Mouse (Mus musculus) forebrain, embryonic 14.5 days (tissue): Measurements from ENCODE around the gene Napb. TPM values are rescaled to one million over a fixed set of nuclear protein-coding genes. Genes with fewer than 3 reads are reported as not detected.
"Not testable (repeated sequence)": the region's sequence is repeated elsewhere in the genome, so short reads cannot be mapped to it uniquely, and the experiment has no call there.

Experiments
- ATAC-seq: fragments of 200-750 bp; cut with Nextera tagmentation; 2 replicates; pipeline ENCODE4 v1.8.0; 2017; ENCODE audit warnings: mild to moderate bottlenecking, moderate library complexity
- DNase-seq: peaks from one replicate; pipeline ENCODE4 v3.0.0-alpha.2; 2015; ENCODE audit warnings: low spot score
- H3K27ac ChIP-seq: fragments of 300-500 bp; sonication (generic); 2 replicates; pipeline ENCODE4 v1.5.1; 2014; ENCODE audit warnings: low read depth, mild to moderate bottlenecking, control low read depth, low read length, moderate library complexity
- H3K27me3 ChIP-seq: fragments of 300-500 bp; sonication (generic); replicated peaks from 2 replicates; pipeline ENCODE4 v1.6.1; 2014; ENCODE audit warnings: low read length, control low read depth, mixed read lengths; ENCODE audit not compliant: control insufficient read depth, insufficient read depth
- H3K36me3 ChIP-seq: fragments of 300-500 bp; sonication (generic); 2 replicates; pipeline ENCODE4 v1.6.1; 2014; ENCODE audit warnings: low read length, control low read depth; ENCODE audit not compliant: control insufficient read depth, insufficient read depth
- H3K4me1 ChIP-seq: fragments of 300-500 bp; sonication (generic); 2 replicates; pipeline ENCODE4 v1.6.1; 2014; ENCODE audit warnings: antibody characterized with exemption, low read length, control low read depth; ENCODE audit not compliant: control insufficient read depth, insufficient read depth
- H3K4me2 ChIP-seq: fragments of 300-500 bp; sonication (generic); 2 replicates; pipeline ENCODE4 v1.6.1; 2014; ENCODE audit warnings: mild to moderate bottlenecking, control low read depth, low read length
- H3K4me3 ChIP-seq: fragments of 300-500 bp; sonication (generic); 2 replicates; pipeline ENCODE4 v1.5.1; 2014; ENCODE audit warnings: low read depth, low read length, control low read depth
- H3K9ac ChIP-seq: fragments of 300-500 bp; sonication (generic); 2 replicates; pipeline ENCODE4 v1.6.1; 2014; ENCODE audit warnings: mild to moderate bottlenecking, low read length, control low read depth, moderate library complexity
- H3K9me3 ChIP-seq: fragments of 300-500 bp; sonication (generic); replicated peaks from 2 replicates; pipeline ENCODE4 v1.6.1; 2016; ENCODE audit warnings: low read length, control low read depth, mixed read lengths; ENCODE audit not compliant: control insufficient read depth
- WGBS: fragments of 180-500 bp; shearing (Covaris S2); extraction: QIAGEN DNeasy Blood & Tissue Kit; methylation state at CpG from one replicate; pipeline ENCODE4 v1.1.7; 2014; 5-methylcytosine and 5-hydroxymethylcytosine counted together
- polyA plus RNA-seq: library from polyadenylated mRNA; unstranded; fragments of >200 nt; fragmentation: Nextera tagmentation; extraction: Ambion mirVana; gene quantifications from 2 replicates; pipeline ENCODE4 v1.2.1, GENCODE M21; 2014

Napb gene
- 24.6 and 34.7 TPM in 2 replicates for polyA plus RNA-seq

DNA sequence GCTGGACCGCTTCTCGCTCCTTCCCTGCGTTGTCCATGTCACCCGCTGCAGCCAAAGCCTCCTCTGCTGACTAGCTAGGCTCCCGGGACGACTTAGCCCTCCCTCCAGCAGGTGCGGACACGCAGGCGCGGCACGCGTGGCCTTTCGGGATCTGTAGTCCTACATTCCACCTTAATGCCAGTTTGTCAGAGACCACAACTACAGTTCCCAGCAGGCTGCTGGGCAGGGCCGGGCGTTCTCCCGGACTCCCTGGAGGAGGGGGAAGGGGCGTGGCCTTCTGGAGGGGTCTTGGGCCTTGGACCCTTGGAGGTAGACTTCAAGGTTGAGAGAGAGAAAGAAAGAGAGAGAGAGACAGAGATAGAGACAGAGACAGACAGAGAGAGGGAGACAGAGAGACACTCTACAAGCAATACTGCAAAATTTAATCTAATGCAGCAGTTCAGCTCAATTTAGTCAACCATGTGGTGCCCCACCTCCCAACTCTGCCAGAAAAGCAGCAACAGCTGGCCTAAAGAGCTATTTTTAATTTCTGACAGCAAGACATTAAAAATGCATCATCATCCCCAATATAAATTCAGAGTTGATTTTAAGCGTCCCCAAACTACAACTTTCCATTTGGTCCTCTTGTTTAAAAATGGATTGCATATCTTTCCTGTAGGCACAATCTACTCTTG, at the start of gene Napb:
TSS of gene Napb (minus strand) at position 141 of the 674 bp plus-strand sequence.
- Histone ChIP-seq H3K4me3 (peak within 1 kb of the TSS; percentile 67), H3K9ac (peak within 1 kb of the TSS; percentile 85), H3K4me1 (peaks cover 6% of the 10 kb centered on the region; the same call in 1 of the 2 replicates), H3K36me3 (no peaks in the 10 kb centered on the region), H3K27me3 (no peaks in the 10 kb centered on the region), H3K9me3 (no peaks in the 10 kb centered on the region), H3K4me2 (peak within 1 kb of the TSS; percentile 86), H3K27ac (no peak within 1 kb of the TSS; the same call in 1 of the 2 replicates)
- ATAC-seq = peak; percentile 100
- 7% methylated on average over 18 of the region's 18 CpGs for WGBS
- peak; percentile 98 for DNase-seq

DNA sequence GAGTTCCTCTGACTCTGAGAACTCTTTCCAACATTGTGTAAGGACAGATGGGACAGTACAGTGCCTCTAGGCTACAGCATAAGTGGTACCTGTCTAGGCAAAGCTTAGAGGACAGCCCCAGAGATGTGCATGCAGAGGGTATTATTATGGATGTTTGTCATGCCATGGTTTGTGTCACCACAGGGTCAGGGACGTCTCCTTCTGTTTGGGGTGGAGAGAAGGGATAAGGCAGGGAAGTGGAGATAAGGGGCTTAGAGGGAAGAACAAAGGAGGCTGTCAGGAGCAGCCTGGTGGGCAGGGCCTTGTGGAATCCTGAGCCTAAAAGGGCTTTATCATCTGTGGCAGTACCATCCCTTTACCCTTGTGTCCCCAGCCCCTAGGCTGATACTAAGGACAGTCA, 49.4 kb upstream of the Napb start, which contains the start of gene 8030411F24Rik:
TSS of gene 8030411F24Rik (plus strand) at position 301 of the 400 bp plus-strand sequence.
- H3K4me1 ChIP-seq = no peaks in the 10 kb centered on the region
- no peak within 1 kb of the TSS for H3K4me2 ChIP-seq
- no peak within 1 kb of the TSS for H3K9ac ChIP-seq
- no peaks in the 10 kb centered on the region for H3K27me3 ChIP-seq
- no peaks in the 10 kb centered on the region for H3K36me3 ChIP-seq
- H3K9me3 ChIP-seq = no peaks in the 10 kb centered on the region
- 21% methylated on average over 1 of the region's 1 CpGs for WGBS
- H3K4me3 ChIP-seq = no peak within 1 kb of the TSS
- DNase-seq = no peak
- H3K27ac ChIP-seq = no peak within 1 kb of the TSS
- ATAC-seq = no peak

DNA sequence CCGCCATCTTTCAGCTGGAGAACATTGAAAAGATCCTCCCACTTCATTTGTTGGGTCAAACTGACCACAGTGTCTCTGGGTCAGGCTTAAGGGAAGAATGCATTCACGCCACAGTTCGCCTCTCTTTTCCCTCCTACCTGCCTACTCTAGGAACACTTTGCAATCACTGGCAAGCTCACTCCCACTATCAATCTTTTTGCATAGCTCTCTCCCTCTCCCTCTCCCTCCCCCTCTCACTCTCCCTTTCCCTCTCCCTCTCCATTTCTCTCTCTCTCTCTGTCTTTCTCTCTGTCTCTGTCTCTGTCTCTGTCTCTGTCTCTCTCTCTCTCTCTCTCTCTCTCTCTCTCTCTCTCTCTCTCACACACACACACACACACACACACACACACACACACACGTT, 39.1 kb upstream of the Napb start, which contains the start of gene Cst11:
TSS of gene Cst11 (minus strand) at position 101 of the 400 bp plus-strand sequence.
- not testable (repeated sequence) for ATAC-seq, H3K27ac ChIP-seq, H3K36me3 ChIP-seq, H3K9me3 ChIP-seq, H3K9ac ChIP-seq, H3K4me2 ChIP-seq, H3K4me3 ChIP-seq, H3K4me1 ChIP-seq, H3K27me3 ChIP-seq, DNase-seq
- 84% methylated on average over 4 of the region's 4 CpGs for WGBS

DNA sequence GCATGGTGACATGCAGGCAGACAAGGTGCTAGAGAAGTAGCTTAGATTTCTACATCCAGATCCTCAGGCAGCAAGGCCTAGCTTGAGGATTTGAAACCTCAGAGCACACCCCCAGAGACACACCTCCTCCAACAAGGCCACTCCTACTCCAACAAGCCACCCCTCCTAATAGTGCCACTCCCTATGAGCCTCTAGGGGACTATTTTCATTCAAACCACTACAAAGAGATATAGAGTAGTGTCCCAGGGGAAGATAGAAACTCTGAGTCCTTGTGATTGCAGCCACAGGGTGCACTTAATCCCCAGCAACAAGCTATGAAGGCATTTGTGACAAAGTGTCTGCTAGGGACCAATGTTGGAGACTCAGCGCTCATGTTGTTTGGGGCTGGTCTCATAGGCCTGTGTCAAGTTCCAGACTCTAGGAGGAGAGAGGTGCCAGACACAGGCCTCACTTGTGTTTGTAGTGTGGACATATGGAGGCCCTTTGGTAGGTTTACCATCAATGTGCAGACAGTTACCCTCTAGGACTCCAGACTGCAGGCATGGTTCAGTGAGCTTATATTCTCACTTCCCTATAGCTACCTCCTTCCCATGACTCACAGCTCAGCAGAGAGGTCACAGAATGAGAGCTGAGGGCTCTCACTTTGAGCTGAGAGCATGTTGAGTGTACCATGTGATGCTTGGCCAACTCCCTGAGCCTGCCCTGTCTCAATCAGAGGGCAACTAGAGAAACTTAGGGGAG, 31.6 kb upstream of the Napb start:
- H3K4me2 ChIP-seq = no peak overlapping the region
- H3K4me3 ChIP-seq = no peak overlapping the region
- no peaks in the 10 kb centered on the region for H3K27me3 ChIP-seq
- DNase-seq (no peak), ATAC-seq (no peak)
- H3K9me3 ChIP-seq = no peaks in the 10 kb centered on the region
- H3K36me3 ChIP-seq = no peaks in the 10 kb centered on the region
- H3K27ac ChIP-seq = no peak overlapping the region
- no peaks in the 10 kb centered on the region for H3K4me1 ChIP-seq
- 80% methylated on average over 1 of the region's 1 CpGs for WGBS
- no peak overlapping the region for H3K9ac ChIP-seq

DNA sequence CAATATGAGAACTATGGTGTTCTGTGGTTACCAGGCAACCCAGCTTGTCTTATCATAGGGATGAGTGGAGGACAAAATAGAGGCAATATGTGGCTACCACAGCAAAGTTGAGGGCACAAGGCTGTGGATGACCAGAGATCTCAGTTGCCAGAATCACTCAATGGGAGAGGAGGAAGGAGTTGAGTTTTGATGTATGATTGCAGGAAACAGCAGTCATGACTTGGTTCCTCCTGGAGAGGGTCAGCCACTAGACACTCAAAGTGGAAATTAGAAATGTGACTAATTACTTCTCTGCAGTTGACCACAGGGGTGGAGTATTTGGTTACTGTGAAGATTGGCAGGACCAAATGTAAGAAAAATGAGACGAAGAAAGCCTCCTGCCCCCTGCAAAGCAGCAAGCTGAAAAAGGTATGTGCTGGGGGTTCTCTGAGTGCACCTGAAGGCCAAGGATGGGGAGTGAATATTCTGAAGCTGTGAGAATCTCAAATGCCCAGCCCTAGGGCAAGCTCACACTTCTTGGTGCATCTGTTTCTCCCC, 22.1 kb upstream of the Napb start:
- Histone ChIP-seq H3K4me2 (no peak overlapping the region), H3K4me3 (no peak overlapping the region), H3K27me3 (no peaks in the 10 kb centered on the region), H3K36me3 (no peaks in the 10 kb centered on the region), H3K4me1 (no peaks in the 10 kb centered on the region), H3K27ac (no peak overlapping the region), H3K9ac (no peak overlapping the region), H3K9me3 (no peaks in the 10 kb centered on the region)
- ATAC-seq (no peak), DNase-seq (no peak)
- 81% methylated on average over 1 of the region's 1 CpGs for WGBS

DNA sequence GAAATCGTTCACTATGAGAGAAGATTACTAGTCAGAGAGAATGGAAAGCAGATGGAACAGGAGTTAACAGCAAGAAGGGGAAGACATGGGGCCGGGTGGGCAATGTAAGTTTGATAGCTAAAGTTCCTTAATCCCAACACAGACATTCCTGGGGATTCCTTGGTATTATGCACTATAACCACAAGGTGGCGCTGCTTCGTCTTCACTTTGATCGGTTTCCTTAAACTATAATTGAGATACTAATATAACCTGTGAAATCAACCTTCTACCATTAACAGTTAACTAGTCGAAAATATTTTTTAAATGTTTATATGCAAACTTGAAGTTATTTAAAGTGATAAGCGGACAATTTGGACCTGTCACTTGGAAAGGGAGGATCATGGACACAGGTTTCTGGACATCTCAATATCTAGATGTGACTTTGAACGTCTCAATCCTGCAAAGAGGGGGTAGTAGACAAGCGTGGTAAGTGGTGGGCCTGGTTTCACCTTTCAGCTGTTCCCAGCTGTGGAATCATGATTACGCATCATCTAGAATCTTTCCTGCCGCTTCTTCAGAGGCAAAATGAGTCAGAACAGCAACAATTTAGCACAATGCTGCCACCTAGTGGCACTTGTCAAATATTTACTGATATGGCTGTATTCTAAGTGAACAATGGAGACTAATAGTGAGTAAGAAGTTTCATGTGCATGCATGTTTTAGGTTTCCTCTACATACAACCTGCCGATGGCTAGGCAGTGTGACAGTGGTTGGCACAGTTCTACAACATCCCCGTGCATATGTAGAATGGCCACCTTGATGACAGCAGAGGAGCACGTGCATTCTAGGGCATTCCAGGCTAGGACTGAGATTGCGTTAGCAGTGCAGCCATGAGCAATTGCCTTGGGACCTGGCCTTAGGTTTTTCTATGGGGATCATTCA, 19.9 kb upstream of the Napb start:
- Histone ChIP-seq H3K36me3 (no peaks in the 10 kb centered on the region), H3K9me3 (no peaks in the 10 kb centered on the region), H3K27me3 (no peaks in the 10 kb centered on the region), H3K4me3 (peak overlapping the region; percentile 16), H3K9ac (no peak overlapping the region), H3K4me2 (peak overlapping the region; percentile 42), H3K27ac (no peak overlapping the region), H3K4me1 (no peaks in the 10 kb centered on the region)
- DNase-seq = peak; percentile 96
- peak; percentile 94 for ATAC-seq
- WGBS = 19% methylated on average over 15 of the region's 15 CpGs

DNA sequence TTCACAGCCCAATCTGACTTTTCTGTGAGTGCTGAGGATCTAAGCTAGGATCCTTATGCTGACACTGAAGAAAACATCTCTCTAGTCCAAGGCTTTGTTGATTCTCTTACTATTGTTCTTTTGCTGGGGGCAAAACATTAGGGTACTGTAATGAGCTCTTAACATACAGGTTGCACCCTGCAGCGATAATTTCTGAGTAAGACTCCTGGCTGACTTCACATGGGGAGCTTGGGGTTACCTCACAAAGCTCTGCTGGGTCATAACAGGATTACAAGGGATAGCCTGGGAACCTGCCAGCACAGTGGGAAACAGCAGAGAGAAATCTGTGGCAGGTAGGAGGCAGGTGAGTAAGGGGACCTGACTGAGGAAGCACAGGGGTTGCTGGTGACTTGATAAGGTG, 17.8 kb upstream of the Napb start, which contains the start of gene Cstl1:
TSS of gene Cstl1 (plus strand) at position 301 of the 400 bp plus-strand sequence.
- H3K4me2 ChIP-seq = no peak within 1 kb of the TSS
- ATAC-seq = no peak

DNA sequence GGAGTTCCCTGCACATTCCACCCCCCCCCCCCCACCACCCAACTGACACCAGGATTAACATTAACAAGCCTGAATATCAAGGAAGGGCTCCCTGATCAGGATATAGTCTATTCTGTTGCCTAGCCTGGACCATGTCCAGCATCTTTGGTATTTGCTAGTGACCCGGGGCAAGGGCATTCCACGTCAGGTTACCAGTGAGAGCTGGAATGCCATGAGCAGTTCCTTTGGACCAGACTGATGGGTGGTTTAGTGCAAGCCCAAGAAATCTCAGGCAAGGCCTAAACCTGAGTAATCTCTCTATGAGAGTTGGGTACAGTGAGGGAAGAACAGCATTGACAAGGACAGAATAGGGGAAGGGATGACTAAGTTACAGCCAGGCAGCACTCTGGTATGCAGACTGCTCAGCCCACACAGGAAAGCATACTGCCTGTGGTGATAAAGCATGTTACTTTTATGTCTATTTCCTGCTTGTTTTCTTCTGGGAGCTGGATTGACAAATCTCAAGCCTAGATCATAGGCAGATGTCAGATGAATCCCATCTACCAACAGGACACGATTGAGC, 11.7 kb upstream of the Napb start:
- no peak for ATAC-seq

More for the DNA sequence above, 17.8 kb upstream of the Napb start, which contains the start of gene Cstl1:
- Histone ChIP-seq H3K36me3 (no peaks in the 10 kb centered on the region), H3K27me3 (no peaks in the 10 kb centered on the region), H3K9me3 (no peaks in the 10 kb centered on the region), H3K27ac (no peak within 1 kb of the TSS), H3K9ac (no peak within 1 kb of the TSS), H3K4me3 (no peak within 1 kb of the TSS), H3K4me1 (no peaks in the 10 kb centered on the region)
- no peak for DNase-seq
- 80% methylated on average over 1 of the region's 1 CpGs for WGBS

More for the DNA sequence above, 11.7 kb upstream of the Napb start:
- WGBS = 85% methylated on average over 3 of the region's 3 CpGs
- Histone ChIP-seq H3K4me3 (no peak overlapping the region), H3K27ac (no peak overlapping the region), H3K36me3 (no peaks in the 10 kb centered on the region), H3K9me3 (no peaks in the 10 kb centered on the region), H3K27me3 (no peaks in the 10 kb centered on the region), H3K4me2 (no peak overlapping the region), H3K9ac (no peak overlapping the region), H3K4me1 (peaks cover 3% of the 10 kb centered on the region; the same call in 1 of the 2 replicates)
- DNase-seq = no peak
